Mouse (Mus musculus) kidney, adult 2 months (tissue): ENCODE measurements at regions not wholly inside any gene's neighbourhood (a gene's known extent, or its start where the extent isn't known, plus 50 kb on each side); places are given as distances from the start of the nearest gene placed in this dataset.

ENCODE experiments used
- CTCF ChIP-seq: fragments of 200-500 bp; conservative IDR thresholded peaks from 2 replicates; pipeline ENCODE4 v1.5.1; 2011; ENCODE audit warnings: low read depth, mild to moderate bottlenecking, control low read depth, low read length, moderate library complexity, mixed read lengths; ENCODE audit not compliant: insufficient read depth, insufficient read length
- POLR2A ChIP-seq: fragments of 200-500 bp; IDR thresholded peaks from one replicate; pipeline ENCODE4 v1.6.1; 2011; ENCODE audit warnings: low read depth, low read length, control low read depth

DNA sequence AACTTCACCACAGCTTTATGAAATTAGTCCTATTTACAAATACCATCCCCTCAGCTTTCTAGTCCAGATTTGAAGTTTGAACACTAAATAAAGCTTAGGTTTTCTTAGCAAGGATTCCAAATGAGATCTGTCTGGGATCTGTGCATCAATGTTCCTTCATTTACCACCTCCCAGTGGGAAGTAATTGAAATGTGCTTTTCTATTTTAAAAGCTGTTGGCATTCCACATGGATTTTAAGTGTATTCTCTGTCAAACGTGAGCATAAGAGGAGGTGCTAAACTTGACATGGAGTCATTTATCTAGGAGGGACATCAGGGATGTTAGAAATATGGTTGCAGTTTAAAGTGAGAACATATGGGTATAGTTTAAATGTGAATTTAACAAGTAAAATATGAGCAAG, 364.0 kb downstream of the Prdm13 start:
- TF ChIP-seq POLR2A (no peak), CTCF (no peak)
